Mouse (Mus musculus) forebrain, embryonic 15.5 days (tissue): ENCODE measurements around the gene Top1. TPM values are rescaled to one million over a fixed set of nuclear protein-coding genes. Genes with fewer than 3 reads are reported as not detected.

Source experiments
- microRNA-seq: library from miRNA; unstranded; fragments of <30 nt; microRNA quantifications from one replicate; pipeline ENCODE4, GENCODE M21; 2016
- polyA plus RNA-seq: library from polyadenylated mRNA; unstranded; fragments of >200 nt; fragmentation: Nextera tagmentation; extraction: Ambion mirVana; gene quantifications from 2 replicates; pipeline ENCODE4 v1.2.1, GENCODE M21; 2015

Gene Top1
- polyA plus RNA-seq, 1 experiment from 2014 or later: 106 TPM

Small RNAs within 50 kb of the gene (microRNA-seq; reads per million reads assigned to microRNA genes)
- gene Gm23968: not detected

Other genes with a start within 250 kb of the Top1 start
- gene Plcg1, start 85.4 kb downstream of the Top1 start, polyA plus RNA-seq: 80.5 and 82.2 TPM in 2 replicates
- gene Zhx3, start 227.1 kb downstream of the Top1 start, polyA plus RNA-seq: 19.7 and 21.1 TPM in 2 replicates
- 0.13 and 0.15 TPM in 2 replicates for gene Lpin3, start 234.8 kb downstream of the Top1 start, polyA plus RNA-seq